Mouse (Mus musculus) forelimb bud, embryonic 11.5 days (tissue): ENCODE results near the gene Tph2.

ENCODE experiments used
- DNase-seq: peaks from one replicate; pipeline ENCODE4 v3.0.0-alpha.2; 2012; ENCODE audit warnings: low read depth, low spot score

The Tph2 gene

DNA sequence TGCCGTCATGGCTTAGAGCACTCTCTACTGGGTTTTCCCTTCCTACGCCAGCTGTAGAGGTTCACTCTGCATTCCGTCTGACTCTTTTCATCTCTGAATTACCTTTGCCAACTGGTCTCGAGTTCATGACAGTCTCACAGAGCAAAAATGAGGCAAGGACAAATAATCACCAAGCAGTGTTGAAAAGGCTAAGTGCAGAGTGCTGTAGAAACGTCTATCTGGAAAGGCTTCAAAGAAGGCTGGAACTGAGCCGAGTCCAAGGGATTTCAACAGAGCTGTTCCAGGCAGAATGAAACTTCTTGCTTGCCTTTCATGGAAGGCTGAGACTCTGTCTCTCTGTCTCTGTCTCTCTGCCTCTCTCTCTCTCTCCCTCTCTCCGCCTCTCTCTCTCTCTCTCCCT is 47.8 kb downstream of the Tph2 start:
- DNase-seq, result no peak

DNA sequence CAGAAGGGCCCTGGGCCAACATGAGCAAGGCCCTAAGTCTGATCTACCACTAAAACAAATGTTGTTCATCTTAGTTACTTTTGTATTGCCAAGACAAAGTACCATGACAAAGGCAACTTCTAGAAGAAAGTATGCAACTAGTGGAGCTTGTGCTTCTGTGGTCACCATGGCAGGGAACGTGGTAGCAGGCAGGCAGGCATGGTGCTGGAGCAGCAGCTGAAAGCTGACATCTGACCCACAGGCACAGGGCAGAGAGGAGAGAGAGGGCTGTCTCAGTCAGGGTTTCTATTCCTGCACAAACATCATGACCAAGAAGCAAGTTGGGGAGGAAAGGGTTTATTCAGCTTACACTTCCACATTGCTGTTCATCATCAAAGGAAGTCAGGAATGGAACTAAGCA is 56.9 kb downstream of the Tph2 start:
- no peak for DNase-seq

DNA sequence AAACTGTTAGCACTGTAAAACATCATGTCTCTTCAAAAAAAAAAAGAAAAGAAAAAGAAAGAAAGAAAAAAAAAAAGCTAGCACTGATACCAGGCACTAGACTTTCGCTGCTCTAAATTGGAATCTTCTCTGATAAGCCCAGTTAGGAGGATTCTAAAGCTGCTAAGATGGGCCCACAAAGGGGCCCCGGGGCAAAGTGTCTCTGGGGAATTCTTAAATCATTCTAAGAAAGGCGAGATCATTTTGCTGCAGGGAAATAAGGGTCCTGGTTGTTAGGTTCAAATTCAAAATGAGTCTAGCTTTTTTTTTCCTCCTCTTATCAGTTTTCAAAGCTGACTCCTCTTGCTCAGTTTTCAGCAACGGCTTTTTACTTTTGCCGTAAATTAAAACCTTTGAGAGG is 59.3 kb downstream of the Tph2 start:
- no peak for DNase-seq

DNA sequence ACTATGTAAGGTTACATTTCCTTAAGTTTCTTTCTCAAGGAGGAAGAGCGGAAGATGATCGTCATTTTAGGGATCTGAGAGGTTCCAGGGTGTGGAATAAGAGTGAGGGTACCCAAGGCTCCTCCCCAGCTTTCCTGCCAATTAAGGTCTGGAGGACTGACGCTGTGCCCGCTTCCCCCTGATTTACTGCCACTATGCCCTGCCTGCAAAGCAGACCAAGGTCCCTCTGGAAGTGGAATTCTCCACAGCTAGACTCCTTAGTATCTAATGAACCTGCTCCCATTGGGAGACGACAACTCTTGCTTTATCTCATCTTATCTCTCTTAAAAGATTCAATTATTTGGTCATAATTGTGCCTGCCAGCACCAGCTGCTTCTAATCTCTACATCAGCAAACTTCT is 59.8 kb downstream of the Tph2 start:
- no peak for DNase-seq

DNA sequence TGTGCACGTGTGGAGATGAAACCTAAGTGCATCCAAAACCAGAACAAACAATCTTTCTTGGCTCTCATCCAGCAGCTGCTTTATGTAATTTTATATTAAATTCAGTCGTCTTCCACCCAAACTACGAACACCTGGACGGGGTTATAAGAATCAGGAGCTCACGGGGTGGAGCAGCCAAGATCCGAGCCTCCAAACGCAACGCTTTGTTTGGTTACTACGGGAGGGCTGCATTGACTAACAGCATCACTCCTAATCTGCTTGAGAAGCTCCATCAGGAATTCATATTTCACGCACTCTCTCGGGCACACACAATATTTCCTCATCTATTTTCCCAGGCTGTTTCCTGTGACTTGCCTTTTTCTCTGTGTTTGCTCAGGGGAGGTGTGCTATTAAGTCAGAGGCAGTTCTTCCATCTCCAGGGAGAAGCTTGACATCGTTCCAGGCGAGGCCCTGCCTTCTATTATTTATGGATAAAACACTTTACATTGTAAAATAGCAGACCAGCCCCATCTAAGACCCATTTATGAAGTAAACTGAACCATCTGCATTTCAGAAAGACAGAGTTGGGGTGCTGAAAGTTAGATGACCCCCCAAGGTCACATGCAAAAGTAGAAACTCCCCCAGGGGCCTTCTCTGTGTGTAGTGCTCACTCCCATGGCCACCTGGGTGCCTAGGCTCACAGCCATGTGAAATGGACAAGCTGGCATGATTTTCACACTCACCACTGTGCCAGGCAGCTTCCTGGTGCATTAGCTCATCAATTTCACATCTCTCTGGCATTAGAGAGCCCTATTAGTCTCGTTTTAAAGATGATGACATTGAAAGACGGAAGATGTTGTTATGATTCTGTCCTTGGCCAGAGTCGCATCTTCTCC is 76.9 kb downstream of the Tph2 start:
- DNase-seq, result no peak

DNA sequence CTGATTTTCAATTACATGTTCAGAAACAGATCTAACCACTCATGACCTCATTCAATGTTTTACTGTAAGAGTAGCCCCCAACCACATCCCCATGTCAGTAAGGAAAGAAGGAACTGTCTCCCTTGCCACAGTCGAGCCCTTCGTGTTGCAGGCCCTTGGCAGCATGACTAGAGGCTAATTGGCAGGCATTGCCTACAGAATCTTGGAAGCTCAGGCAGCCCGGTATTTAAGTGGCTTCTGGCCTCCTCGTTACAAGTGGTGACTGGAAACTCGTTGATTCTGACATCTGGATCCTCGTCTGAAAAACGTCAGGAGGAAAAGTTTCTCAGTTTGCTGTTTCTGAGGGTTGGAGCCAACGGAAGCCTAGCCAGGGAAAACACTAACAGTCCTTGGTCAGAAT is 80.6 kb downstream of the Tph2 start:
- no peak for DNase-seq

DNA sequence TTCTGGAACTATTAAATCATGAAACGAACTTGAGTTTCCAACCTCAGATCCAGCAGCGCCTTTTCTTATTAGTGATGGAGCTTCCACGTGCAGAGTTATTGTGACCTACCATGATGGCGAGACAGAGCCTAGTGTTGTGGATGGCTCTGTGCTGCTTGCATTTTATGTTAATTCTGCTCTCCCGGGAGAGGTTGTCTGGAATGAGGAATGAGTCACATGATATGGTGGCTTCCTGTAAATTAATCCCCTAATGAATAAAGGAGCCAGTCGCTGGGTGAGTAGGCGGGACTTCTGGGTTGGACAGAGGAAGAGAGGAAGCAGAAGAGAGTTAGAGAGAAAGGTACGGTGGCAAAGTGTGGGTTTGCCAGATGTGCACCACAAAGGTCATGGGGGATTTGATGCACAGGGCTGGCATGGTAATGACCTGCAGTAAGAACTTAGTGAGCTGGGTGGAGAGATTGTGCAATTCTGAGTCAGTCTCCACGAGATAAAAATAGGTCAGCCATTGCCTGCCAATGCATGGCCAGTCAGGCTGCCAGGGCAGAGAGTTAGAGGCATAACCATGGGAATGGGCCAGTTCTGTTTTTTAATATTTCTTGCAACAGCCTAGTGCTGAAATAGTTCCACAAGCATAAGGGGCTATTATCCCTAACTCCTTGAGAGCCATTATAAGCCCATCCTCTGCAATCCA is 84.8 kb downstream of the Tph2 start:
- DNase-seq, result no peak

DNA sequence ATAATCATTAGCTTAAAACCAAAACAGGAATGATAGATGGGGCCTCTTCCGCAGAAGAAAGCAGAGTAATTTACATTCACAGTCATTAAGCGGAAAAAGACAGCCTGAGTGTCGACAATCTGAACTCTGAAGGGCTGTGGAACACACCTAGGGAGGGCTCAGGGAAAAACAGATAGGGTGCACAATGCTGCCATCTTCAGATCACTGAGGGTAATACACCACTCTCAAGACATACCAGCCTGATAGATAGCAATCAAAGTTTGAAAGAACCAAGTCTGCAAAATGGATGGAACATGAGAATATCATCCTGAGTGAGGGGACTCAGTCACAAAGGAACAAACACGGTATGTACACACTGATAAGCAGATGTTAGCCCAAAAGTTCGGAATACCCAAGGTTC is 87.7 kb downstream of the Tph2 start:
- DNase-seq, result peak; percentile 67

DNA sequence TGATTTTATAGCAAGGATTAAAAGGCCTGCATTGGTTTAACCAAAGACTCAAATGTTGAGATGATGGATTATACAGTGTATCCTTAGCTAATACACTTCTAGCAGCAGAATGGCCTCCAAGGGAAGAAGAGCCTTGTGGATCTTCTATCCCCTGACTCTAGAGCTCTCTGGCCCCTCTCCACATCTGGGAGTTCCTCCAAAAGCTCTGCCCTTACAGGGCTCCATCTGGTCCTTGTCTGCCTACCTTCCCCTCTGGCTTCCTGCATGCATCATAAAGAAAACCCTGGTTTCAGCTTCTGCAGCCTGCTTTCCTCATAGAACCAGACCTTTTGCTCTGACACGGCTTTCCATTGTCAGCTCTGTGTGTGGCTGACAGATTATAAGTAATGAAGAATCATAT is 88.6 kb downstream of the Tph2 start:
- DNase-seq, result no peak

DNA sequence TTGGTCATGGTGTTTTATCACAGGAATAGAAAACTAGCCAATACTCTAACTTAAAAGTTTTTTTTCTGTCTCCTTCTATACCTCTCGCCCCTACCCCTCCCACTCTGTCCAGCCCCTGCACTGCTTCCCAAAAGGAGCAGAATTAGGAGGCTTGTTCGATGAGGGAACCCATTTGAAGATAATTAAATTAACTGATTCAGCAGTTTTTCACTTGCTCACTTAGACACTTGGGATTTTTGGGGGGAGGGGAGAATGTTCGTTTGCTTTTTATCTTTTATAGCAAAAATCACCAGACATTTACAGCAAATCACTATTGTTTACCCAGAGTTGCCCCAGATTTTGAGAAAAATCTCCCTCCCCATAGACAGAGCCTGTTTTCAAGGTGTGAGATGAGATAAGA is 106.6 kb downstream of the Tph2 start:
- no peak for DNase-seq

DNA sequence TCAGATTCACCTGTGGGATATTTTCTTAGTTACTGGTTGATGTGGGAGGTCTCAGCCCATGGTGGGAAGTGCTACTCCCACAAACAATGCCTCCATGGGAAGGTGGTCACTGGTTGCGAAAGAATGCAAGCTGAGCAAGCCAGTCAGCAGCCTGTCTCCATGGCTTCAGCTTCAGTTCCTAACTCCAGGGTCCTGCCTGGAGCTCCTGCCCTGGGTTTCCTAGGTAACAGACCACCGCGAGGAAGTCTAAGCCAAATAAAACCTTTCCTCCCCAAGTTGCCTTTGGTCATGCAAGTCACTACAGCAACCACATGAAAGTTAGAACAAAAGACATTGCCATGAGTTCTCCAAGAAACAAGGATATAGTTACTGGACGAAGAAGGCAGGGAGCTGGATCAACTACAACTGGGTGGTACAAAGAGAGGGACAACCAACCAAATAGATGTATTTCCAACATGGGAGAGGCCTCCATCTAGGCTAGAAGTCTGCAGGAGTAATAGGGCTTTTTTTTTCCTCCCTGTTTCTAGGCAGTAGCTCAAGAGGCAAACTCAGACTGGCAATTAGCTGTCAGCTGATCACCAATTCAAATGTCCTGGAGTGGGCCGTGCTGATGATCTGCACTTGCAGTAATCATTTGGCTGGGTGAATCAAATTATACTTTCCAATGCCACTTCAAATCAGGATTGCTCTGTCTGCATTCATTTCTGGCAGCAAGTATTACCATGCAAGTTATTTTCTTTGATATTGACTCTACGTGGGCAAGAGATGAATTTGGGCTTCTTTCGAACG is 115.5 kb downstream of the Tph2 start:
- DNase-seq, result no peak

DNA sequence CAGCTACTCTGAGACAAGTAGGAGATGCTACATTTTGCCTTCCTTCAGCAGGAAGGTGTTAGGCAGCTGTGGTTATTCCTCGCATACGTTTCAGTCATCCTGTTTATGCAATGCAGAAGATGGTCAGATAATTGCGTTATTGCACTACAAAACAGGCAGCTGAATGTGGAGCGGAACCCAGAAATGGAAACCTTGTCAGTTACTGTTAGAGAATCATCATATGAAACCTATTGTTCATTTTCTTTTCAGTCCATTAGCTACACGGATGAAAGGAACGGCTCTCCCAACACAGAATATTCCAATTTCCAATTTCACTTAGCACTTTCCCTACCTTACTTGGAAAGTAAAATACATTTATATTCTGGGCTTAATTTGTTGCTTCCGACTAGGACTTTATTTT is 120.9 kb downstream of the Tph2 start:
- DNase-seq, result no peak

DNA sequence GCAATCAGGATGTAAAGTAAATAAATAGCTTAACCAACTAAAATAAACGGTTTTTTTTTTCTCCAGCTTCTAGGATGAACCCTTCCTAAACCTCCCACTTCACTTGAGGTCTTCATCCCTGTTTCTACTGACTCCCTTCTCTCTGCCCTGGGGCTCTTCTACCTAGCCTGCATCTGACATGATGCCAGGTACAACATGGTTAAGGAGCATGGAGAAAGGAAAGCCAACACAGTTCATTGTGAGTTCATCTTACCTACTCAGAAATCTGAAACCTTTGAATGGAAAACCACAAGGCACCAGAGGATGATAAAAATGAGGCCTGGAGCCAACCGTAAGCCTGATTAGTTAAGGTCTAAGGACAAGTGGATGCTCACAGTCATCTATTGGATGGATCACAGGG is 123.3 kb downstream of the Tph2 start:
- no peak for DNase-seq

DNA sequence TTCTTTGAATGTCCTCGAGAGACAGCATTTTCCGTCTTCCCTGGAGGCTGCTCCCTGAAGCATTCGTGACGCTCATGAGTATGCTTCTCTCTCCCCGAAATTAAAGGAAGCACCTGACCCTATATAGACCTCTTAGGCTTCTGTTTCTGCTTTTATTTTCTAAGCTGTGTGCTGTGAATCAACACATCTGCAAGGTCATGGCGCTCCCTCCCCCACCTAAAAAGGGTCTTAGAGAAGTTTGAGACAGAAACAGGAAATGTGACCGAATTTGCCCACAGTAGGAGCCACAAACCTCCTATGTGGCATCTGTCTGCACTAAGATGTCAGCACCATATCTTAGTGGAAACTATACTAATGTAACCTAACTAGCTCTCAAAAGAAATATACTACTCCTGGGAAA is 124.1 kb downstream of the Tph2 start:
- DNase-seq, result no peak

DNA sequence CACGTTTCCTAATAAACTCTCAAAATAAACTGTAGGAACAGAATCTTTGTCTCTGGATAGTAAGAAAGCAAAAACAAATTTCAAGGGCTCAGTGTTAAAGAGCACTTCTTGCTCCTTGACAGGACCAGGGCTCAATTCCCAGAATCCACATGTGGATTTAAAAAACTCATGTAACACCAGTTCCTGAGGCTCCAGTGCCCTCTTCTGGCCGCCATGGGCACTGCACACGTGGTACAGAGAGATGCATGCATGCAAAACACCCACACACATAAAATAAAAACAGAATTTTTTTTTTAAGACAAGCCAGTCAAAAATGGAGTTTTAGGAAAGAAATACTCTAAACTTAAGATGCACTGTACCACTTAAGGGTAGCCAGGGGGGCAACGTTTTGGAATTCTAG is 133.2 kb downstream of the Tph2 start:
- no peak for DNase-seq

DNA sequence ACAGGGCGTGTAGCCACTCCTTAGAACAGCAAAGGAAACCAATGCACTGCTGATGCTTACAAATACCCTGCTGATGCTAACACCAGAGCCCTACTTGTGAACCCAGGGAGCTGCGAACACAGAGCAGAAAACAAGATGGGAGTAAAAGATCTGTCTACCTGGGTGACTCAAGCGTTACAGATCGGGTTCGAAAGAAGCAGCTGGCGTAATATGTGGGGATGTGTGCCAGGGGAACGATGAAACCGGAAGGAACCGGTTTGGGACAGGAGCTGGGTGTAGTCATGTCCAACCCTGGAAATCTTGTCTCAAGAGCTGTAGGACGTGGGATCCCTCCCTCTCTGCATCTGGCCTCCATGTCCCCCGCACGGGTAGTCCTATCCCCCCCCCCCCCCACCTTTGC is 134.1 kb downstream of the Tph2 start:
- no peak for DNase-seq

DNA sequence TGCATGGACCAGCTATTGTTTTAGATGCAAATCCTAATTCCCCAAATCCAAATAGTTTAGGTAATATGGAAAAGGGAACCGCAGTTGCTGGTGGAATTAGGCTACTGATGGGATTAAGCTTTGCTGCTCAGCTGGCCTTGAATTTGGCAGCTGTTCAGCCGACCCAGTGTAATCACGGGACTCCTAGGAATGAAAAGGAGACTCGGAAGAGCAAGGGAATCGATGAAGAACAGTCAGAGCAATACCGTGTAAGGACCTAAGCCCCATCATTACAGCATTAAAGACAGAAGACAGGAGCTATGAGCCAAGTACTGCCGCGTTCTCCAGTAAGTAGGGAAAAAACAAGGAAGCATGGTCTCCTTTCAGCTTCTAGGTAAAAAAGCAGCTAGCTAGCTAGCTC is 134.6 kb downstream of the Tph2 start:
- DNase-seq, result no peak

DNA sequence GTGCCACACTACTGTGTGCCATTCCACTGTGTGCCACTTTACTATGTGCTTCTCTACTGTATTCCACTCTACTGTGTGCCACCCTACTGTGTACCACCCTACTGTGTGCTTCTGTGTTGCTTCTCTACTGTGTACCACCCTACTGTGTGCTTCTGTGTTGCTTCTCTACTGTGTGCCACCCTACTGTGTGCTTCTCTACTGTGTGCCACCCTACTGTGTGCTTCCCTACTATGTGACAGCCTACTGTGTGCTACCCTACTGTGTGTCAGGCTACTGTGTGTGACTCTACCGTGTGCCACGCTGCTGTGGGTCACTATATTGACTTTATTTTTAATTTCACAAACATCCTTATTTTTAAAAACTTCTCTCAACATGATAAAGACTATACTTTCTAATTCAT is 136.3 kb downstream of the Tph2 start:
- no peak for DNase-seq

DNA sequence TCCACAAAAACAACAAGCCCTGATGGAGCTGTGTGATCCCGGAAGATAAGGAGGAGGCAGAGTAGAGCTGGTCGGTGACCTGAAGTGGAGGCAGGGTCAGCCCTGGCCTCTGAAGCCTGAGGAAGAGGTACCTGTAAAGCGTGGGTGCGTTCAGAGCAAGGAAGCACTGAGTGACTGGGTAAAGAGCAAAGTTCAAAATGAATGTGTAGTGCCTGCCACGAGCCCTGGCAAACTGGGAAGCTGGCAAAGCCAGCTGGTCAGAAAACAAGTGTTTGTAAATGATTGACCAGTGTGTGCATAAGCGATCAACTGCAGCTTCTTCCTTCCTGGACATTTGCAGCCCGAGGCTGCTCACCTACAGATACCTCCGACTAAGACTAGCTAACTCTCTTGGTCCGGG is 149.1 kb downstream of the Tph2 start:
- DNase-seq, result no peak
